Mouse (Mus musculus) neural tube, embryonic 12.5 days (tissue): Measurements from ENCODE around the gene Nectin3. TPM values are rescaled to one million over a fixed set of nuclear protein-coding genes. Genes with fewer than 3 reads are reported as not detected.

ENCODE experiments used
- ATAC-seq: fragments of 200-750 bp; cut with Nextera tagmentation; 2 replicates; pipeline ENCODE4 v1.8.0; 2017; ENCODE audit warnings: low read depth, mild to moderate bottlenecking, moderate TSS enrichment, moderate library complexity; ENCODE audit not compliant: low FRiP score
- H3K27ac ChIP-seq: fragments of 300-500 bp; sonication (generic); 2 replicates; pipeline ENCODE4 v1.5.1; 2016
- H3K27me3 ChIP-seq: fragments of 300-500 bp; sonication (generic); replicated peaks from 2 replicates; pipeline ENCODE4 v1.6.1; 2016; ENCODE audit warnings: mild to moderate bottlenecking
- H3K36me3 ChIP-seq: fragments of 300-500 bp; sonication (generic); 2 replicates; pipeline ENCODE4 v1.6.1; 2016; ENCODE audit warnings: mild to moderate bottlenecking
- H3K4me1 ChIP-seq: fragments of 300-500 bp; sonication (generic); 2 replicates; pipeline ENCODE4 v1.6.1; 2016
- H3K4me2 ChIP-seq: fragments of 300-500 bp; sonication (generic); replicated peaks from 2 replicates; pipeline ENCODE4 v1.6.1; 2016; ENCODE audit warnings: mild to moderate bottlenecking
- H3K4me3 ChIP-seq: fragments of 300-500 bp; sonication (generic); 2 replicates; pipeline ENCODE4 v1.5.1; 2016
- H3K9ac ChIP-seq: fragments of 300-500 bp; sonication (generic); 2 replicates; pipeline ENCODE4 v1.6.1; 2016; ENCODE audit warnings: mild to moderate bottlenecking
- H3K9me3 ChIP-seq: fragments of 300-500 bp; sonication (generic); 2 replicates; pipeline ENCODE4 v1.6.1; 2016; ENCODE audit warnings: mild to moderate bottlenecking
- WGBS: fragments of 180-500 bp; shearing (Covaris S2); methylation state at CpG from one replicate; pipeline ENCODE4 v1.1.7; 2016; 5-methylcytosine and 5-hydroxymethylcytosine counted together
- polyA plus RNA-seq: library from polyadenylated mRNA; unstranded; fragments of >200 nt; fragmentation: Nextera tagmentation; extraction: Ambion mirVana; gene quantifications from 2 replicates; pipeline ENCODE4 v1.2.1, GENCODE M21; 2016

Gene Nectin3
- polyA plus RNA-seq, result 45.9 and 46.7 TPM in 2 replicates

DNA sequence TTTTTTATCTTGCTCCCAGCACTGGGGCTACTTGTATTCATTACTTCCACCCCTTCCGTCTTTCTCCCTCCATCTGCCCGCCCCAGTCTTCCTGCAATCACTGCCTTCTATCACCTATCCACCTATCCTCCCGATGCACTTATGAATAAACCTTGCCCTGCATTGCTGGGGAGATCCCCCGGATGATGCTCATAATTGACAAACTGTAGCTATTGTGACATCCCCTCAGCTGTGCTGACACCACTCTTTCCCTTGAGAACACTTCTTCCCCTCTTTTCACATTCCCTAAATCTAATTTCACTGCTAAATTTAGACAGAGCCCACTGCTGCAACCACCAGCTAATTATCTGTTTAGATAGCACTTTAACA, at the start of gene Nectin3:
Nectin3 (minus strand) TSS at position 105 of the 369 bp plus-strand sequence.
- peak within 1 kb of the TSS; percentile 89 for H3K4me3 ChIP-seq
- no peaks in the 10 kb centered on the region for H3K27me3 ChIP-seq
- 7% methylated on average over 4 of the region's 4 CpGs for WGBS
- peaks cover 14% of the 10 kb centered on the region; the same call in 1 of the 2 replicates for H3K4me1 ChIP-seq
- H3K27ac ChIP-seq, result peak within 1 kb of the TSS; percentile 79
- H3K9ac ChIP-seq, result peak within 1 kb of the TSS; percentile 70
- no peaks in the 10 kb centered on the region for H3K36me3 ChIP-seq
- H3K4me2 ChIP-seq, result peak within 1 kb of the TSS; percentile 83
- ATAC-seq, result no peak
- H3K9me3 ChIP-seq, result no peaks in the 10 kb centered on the region

DNA sequence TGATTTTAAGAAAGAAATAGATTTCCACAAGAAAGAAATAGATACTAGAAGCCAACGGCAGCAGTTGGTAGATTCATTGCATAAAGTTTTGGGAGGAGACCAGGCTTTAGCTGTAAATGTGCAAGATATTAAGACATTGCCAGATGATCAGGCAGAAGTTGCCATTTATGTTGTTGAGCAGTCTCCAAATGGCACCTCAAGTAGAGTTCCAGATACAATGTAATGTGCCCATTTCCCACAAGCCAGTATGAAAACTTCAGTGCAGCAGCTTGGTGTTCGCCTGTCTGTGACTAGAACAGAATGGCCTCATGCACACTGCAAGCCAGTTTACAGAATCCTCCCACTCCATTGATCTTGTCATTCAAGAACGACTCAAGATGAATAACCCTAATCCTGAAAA, 39.8 kb upstream of the Nectin3 start:
- no peak overlapping the region for H3K4me2 ChIP-seq
- H3K9ac ChIP-seq, result no peak overlapping the region
- H3K36me3 ChIP-seq, result no peaks in the 10 kb centered on the region
- no peak for ATAC-seq
- no peaks in the 10 kb centered on the region for H3K9me3 ChIP-seq
- H3K27ac ChIP-seq, result no peak overlapping the region
- WGBS, result 87% methylated on average over 3 of the region's 3 CpGs
- H3K4me1 ChIP-seq, result no peaks in the 10 kb centered on the region
- H3K27me3 ChIP-seq, result no peaks in the 10 kb centered on the region
- no peak overlapping the region for H3K4me3 ChIP-seq

GRCm38 (mm10) chr16:46532465-46533254, 34.3 kb upstream of the Nectin3 start:
- whole genome bisulfite sequencing, result 86% methylated on average over 5 of the region's 5 CpGs
- ATAC-seq, result no peak
- Histone ChIP-seq H3K9me3 (no peaks in the 10 kb centered on the region), H3K9ac (no peak overlapping the region), H3K27ac (no peak overlapping the region), H3K4me3 (no peak overlapping the region), H3K4me2 (no peak overlapping the region), H3K4me1 (no peaks in the 10 kb centered on the region), H3K27me3 (no peaks in the 10 kb centered on the region), H3K36me3 (no peaks in the 10 kb centered on the region)

GRCm38 (mm10) chr16:46531023-46531422, 32.7 kb upstream of the Nectin3 start:
- peak; percentile 44 for ATAC-seq
- 57% methylated on average over 3 of the region's 3 CpGs for WGBS

GRCm38 (mm10) chr16:46520885-46521417, 22.6 kb upstream of the Nectin3 start:
- ATAC-seq, result no peak
- H3K4me2 ChIP-seq, result no peak overlapping the region
- WGBS, result 75% methylated on average over 5 of the region's 5 CpGs
- no peak overlapping the region for H3K27ac ChIP-seq
- H3K4me3 ChIP-seq, result no peak overlapping the region
- H3K27me3 ChIP-seq, result no peaks in the 10 kb centered on the region
- no peaks in the 10 kb centered on the region for H3K9me3 ChIP-seq
- no peak overlapping the region for H3K9ac ChIP-seq
- no peaks in the 10 kb centered on the region for H3K36me3 ChIP-seq
- H3K4me1 ChIP-seq, result no peaks in the 10 kb centered on the region

More at GRCm38 (mm10) chr16:46531023-46531422, 32.7 kb upstream of the Nectin3 start:
- H3K4me1 ChIP-seq, result no peaks in the 10 kb centered on the region
- H3K9me3 ChIP-seq, result no peaks in the 10 kb centered on the region
- no peak overlapping the region for H3K9ac ChIP-seq
- H3K27me3 ChIP-seq, result no peaks in the 10 kb centered on the region
- no peak overlapping the region for H3K4me2 ChIP-seq
- H3K27ac ChIP-seq, result no peak overlapping the region
- H3K4me3 ChIP-seq, result no peak overlapping the region
- H3K36me3 ChIP-seq, result no peaks in the 10 kb centered on the region

DNA sequence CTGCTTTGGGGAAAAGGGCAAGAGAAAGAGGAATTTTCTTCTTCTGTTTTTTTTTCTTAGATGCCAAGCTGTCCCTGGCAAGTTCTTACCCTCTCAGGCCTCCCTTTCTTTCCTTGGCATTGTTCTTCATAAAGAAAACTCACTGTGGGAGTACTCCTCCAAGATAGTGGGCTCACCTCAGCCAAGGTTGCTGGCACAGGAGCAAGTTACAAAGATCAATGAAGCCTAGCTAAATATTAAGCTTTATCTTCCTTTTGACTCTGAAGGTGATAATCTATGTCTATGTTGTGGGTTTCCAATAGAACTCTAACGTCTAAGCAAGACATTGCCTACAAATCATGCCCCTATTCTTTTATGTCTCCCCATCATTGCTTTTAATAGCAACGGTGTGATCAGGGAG, 21.3 kb upstream of the Nectin3 start:
- ATAC-seq, result no peak
- 89% methylated on average over 2 of the region's 2 CpGs for WGBS
- no peaks in the 10 kb centered on the region for H3K4me1 ChIP-seq

GRCm38 (mm10) chr16:46507944-46508333, 9.6 kb upstream of the Nectin3 start:
- no peak overlapping the region for H3K9ac ChIP-seq
- no peak overlapping the region for H3K4me2 ChIP-seq
- WGBS, result 92% methylated on average over 3 of the region's 3 CpGs
- H3K9me3 ChIP-seq, result no peaks in the 10 kb centered on the region
- no peak overlapping the region for H3K4me3 ChIP-seq
- H3K27me3 ChIP-seq, result no peaks in the 10 kb centered on the region
- H3K27ac ChIP-seq, result no peak overlapping the region
- H3K4me1 ChIP-seq, result no peaks in the 10 kb centered on the region
- ATAC-seq, result no peak
- no peaks in the 10 kb centered on the region for H3K36me3 ChIP-seq

More for the DNA sequence above, 21.3 kb upstream of the Nectin3 start:
- Histone ChIP-seq H3K9ac (no peak overlapping the region), H3K27me3 (no peaks in the 10 kb centered on the region), H3K4me3 (no peak overlapping the region), H3K4me2 (no peak overlapping the region), H3K27ac (no peak overlapping the region), H3K36me3 (no peaks in the 10 kb centered on the region), H3K9me3 (no peaks in the 10 kb centered on the region)

GRCm38 (mm10) chr16:46507260-46507943, 9.1 kb upstream of the Nectin3 start:
- H3K9ac ChIP-seq, result no peak overlapping the region
- no peaks in the 10 kb centered on the region for H3K36me3 ChIP-seq
- no peak overlapping the region for H3K27ac ChIP-seq
- no peak overlapping the region for H3K4me2 ChIP-seq
- no peaks in the 10 kb centered on the region for H3K27me3 ChIP-seq
- H3K9me3 ChIP-seq, result no peaks in the 10 kb centered on the region
- no peak for ATAC-seq
- H3K4me3 ChIP-seq, result no peak overlapping the region
- 39% methylated on average over 3 of the region's 3 CpGs for WGBS
- H3K4me1 ChIP-seq, result no peaks in the 10 kb centered on the region

GRCm38 (mm10) chr16:46504006-46504405, 5.7 kb upstream of the Nectin3 start:
- H3K9ac ChIP-seq, result no peak overlapping the region
- no peak for ATAC-seq
- no peaks in the 10 kb centered on the region for H3K9me3 ChIP-seq
- WGBS, result 82% methylated on average over 4 of the region's 4 CpGs
- no peaks in the 10 kb centered on the region for H3K4me1 ChIP-seq
- no peak overlapping the region for H3K27ac ChIP-seq
- no peaks in the 10 kb centered on the region for H3K36me3 ChIP-seq
- H3K27me3 ChIP-seq, result no peaks in the 10 kb centered on the region
- H3K4me3 ChIP-seq, result no peak overlapping the region
- no peak overlapping the region for H3K4me2 ChIP-seq

- no peaks in the 10 kb centered on the region for H3K36me3 ChIP-seq
- peaks cover 4% of the 10 kb centered on the region; the same call in 1 of the 2 replicates for H3K4me1 ChIP-seq
- no peaks in the 10 kb centered on the region for H3K27me3 ChIP-seq
- ATAC-seq, result no peak
- no peak overlapping the region for H3K4me2 ChIP-seq
- H3K9ac ChIP-seq, result no peak overlapping the region
- no peaks in the 10 kb centered on the region for H3K9me3 ChIP-seq
- H3K4me3 ChIP-seq, result no peak overlapping the region
- 78% methylated on average over 2 of the region's 2 CpGs for WGBS
- H3K27ac ChIP-seq, result no peak overlapping the region
Observed at GRCm38 (mm10) chr16:46502311-46502710, 4.0 kb upstream of the Nectin3 start.

GRCm38 (mm10) chr16:46500759-46501158, 2.4 kb upstream of the Nectin3 start:
- H3K4me1 ChIP-seq, result peaks cover 4% of the 10 kb centered on the region; the same call in 1 of the 2 replicates
- 47% methylated on average over 3 of the region's 3 CpGs for WGBS
- no peaks in the 10 kb centered on the region for H3K9me3 ChIP-seq
- no peaks in the 10 kb centered on the region for H3K27me3 ChIP-seq
- ATAC-seq, result no peak
- no peak overlapping the region for H3K9ac ChIP-seq
- H3K36me3 ChIP-seq, result no peaks in the 10 kb centered on the region
- no peak overlapping the region for H3K4me3 ChIP-seq
- no peak overlapping the region for H3K4me2 ChIP-seq
- H3K27ac ChIP-seq, result no peak overlapping the region

GRCm38 (mm10) chr16:46497686-46498420, 472 bp downstream of the Nectin3 start:
- Histone ChIP-seq H3K4me2 (peak overlapping the region; percentile 83), H3K9ac (peak overlapping the region; percentile 70), H3K36me3 (no peaks in the 10 kb centered on the region), H3K9me3 (no peaks in the 10 kb centered on the region), H3K27me3 (no peaks in the 10 kb centered on the region), H3K4me3 (peak overlapping the region; percentile 89), H3K27ac (peak overlapping the region; percentile 79), H3K4me1 (peaks cover 14% of the 10 kb centered on the region; the same call in 1 of the 2 replicates)
- WGBS, result under 1% methylated on average over 32 of the region's 32 CpGs
- ATAC-seq, result no peak; the same call in 1 of the 2 replicates
